Mouse (Mus musculus) myocyte (in vitro differentiated cells): ENCODE results near the gene Tex9. TPM values are rescaled to one million over a fixed set of nuclear protein-coding genes. Genes with fewer than 3 reads are reported as not detected.
A peak's percentile ranks its signal among the peaks of the same experiment; 100 is the strongest.

Experiments
- H3K27me3 ChIP-seq: one replicate; pipeline ENCODE4 v1.6.1; 2011; ENCODE audit not compliant: control insufficient read depth, insufficient read depth, insufficient read length
- H3K36me3 ChIP-seq: one replicate; pipeline ENCODE4 v1.6.1; 2011; ENCODE audit not compliant: control insufficient read depth, insufficient read depth
- H3K4me2 ChIP-seq: one replicate; pipeline ENCODE4 v1.6.1; 2011; ENCODE audit warnings: low read depth, control low read depth
- H3K4me3 ChIP-seq: one replicate; pipeline ENCODE4 v1.5.1; 2011; ENCODE audit warnings: mild to moderate bottlenecking, control low read depth, moderate library complexity
- H3K79me2 ChIP-seq: one replicate; pipeline ENCODE4 v1.6.1; 2011; ENCODE audit not compliant: control insufficient read depth, insufficient read depth
- H3ac ChIP-seq: one replicate; pipeline ENCODE4 v1.6.1; 2011; ENCODE audit not compliant: control insufficient read depth, insufficient read length
- CEBPB ChIP-seq: IDR thresholded peaks from 2 replicates; pipeline ENCODE4 v1.6.1; 2011; ENCODE audit warnings: mild to moderate bottlenecking, moderate library complexity; ENCODE audit not compliant: poor library complexity, insufficient read depth, severe bottlenecking
- E2F4 ChIP-seq: IDR thresholded peaks from one replicate; pipeline ENCODE4 v1.6.1; 2011; ENCODE audit warnings: mild to moderate bottlenecking, control low read depth, moderate library complexity; ENCODE audit not compliant: insufficient read depth
- MAX ChIP-seq: IDR thresholded peaks from one replicate; pipeline ENCODE4 v1.6.1; 2011; ENCODE audit warnings: low read depth, mild to moderate bottlenecking, control low read depth
- MYOD1 ChIP-seq, 3 experiments: IDR thresholded peaks; one replicate each; pipeline ENCODE4 v1.6.1; 2011; ENCODE audit warnings: control low read depth in 2 of 3, low read depth in 2 of 3, mild to moderate bottlenecking in 2 of 3, moderate library complexity in 1 of 3; ENCODE audit not compliant: insufficient read length in 2 of 3, control insufficient read depth in 1 of 3
- MYOG ChIP-seq, 3 experiments: IDR thresholded peaks; one replicate each; pipeline ENCODE4 v1.6.1; 2011; ENCODE audit warnings: control low read depth in 2 of 3, low read depth in 2 of 3, mild to moderate bottlenecking in 2 of 3; ENCODE audit not compliant: insufficient read length in 2 of 3, control insufficient read depth in 1 of 3, insufficient read depth in 1 of 3
- POLR2A ChIP-seq: IDR thresholded peaks from one replicate; pipeline ENCODE4 v1.6.1; 2011; ENCODE audit warnings: low read depth, mild to moderate bottlenecking, control low read depth, moderate library complexity; ENCODE audit not compliant: insufficient read length
- POLR2AphosphoS2 ChIP-seq: IDR thresholded peaks from one replicate; pipeline ENCODE4 v1.6.1; 2011; ENCODE audit warnings: low read depth, control low read depth; ENCODE audit not compliant: insufficient read length
- REST ChIP-seq: IDR thresholded peaks from one replicate; pipeline ENCODE4 v1.6.1; 2011; ENCODE audit warnings: mild to moderate bottlenecking, control low read depth, moderate library complexity; ENCODE audit not compliant: insufficient read depth, insufficient read length
- SRF ChIP-seq: IDR thresholded peaks from one replicate; pipeline ENCODE4 v1.6.1; 2011; ENCODE audit warnings: low read depth; ENCODE audit not compliant: control insufficient read depth, insufficient read length
- TCF12 ChIP-seq: IDR thresholded peaks from one replicate; pipeline ENCODE4 v1.6.1; 2011; ENCODE audit warnings: mild to moderate bottlenecking, control low read depth; ENCODE audit not compliant: poor library complexity, insufficient read depth, severe bottlenecking
- TCF3 ChIP-seq: IDR thresholded peaks from one replicate; pipeline ENCODE4 v1.6.1; 2011; ENCODE audit warnings: low read depth, control low read depth; ENCODE audit not compliant: insufficient read length
- USF1 ChIP-seq: IDR thresholded peaks from one replicate; pipeline ENCODE4 v1.6.1; 2011; ENCODE audit warnings: low read depth, mild to moderate bottlenecking, control low read depth, moderate library complexity
- polyA plus RNA-seq: library from polyadenylated mRNA; unstranded; fragments of >200 nt; fragmentation: generic; extraction: Trizol; gene quantifications from one replicate; pipeline ENCODE4 v1.2.1, GENCODE M21; 2012; ENCODE audit warnings: missing spikeins

Tex9 gene
- polyA plus RNA-seq, 1 experiment: 2.7 TPM

DNA sequence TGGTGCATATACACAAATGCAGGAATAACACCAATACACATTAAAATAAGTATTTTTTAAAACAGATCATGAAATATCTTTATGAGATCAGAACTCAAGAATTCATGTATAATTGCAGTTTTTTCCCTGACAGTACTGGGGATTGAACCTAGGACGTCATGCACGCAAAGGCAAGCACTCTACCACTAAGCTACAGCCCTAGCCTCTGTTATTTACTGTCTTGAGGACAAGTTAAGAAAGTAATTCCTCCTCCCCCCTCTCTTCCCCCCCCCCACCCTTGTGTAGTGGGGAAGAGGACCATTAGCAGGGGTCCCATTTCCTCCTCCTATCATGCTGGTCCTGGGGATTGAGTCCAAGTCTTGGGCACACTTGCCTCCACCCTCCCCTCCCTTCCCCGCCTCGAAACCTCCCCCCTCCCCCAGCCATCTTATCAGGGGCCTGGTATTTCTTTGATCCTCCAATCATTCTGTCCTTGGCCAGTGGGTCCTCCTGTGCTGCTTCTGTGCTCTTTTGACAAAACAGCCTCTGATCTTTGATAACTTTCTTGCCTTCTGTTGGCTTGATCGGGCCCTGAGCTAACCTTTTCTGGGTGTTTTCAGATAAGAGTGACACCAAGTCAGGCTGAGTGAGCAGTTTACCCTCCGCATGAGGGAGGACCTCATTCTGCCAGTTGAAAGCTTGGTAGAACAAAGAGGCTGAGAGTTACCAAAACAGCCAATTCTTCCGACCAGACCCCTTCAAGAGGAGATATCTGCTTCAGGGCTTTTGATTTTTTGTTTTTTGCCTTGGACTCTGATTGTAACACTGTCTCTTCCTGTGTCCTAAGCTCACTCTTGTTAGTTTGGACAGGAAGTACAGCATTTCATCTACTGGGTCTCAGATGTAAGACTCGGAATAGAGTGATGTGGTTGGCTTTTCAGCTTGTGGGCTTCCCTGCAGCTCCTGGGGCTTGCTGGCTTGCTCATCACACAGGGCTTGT, 50.8 kb downstream of the Tex9 start:
- H3K4me3 ChIP-seq: no peak overlapping the region
- no peaks in the 10 kb centered on the region for H3K79me2 ChIP-seq
- H3K36me3 ChIP-seq: no peaks in the 10 kb centered on the region
- H3ac ChIP-seq: no peak overlapping the region
- H3K4me2 ChIP-seq: no peak overlapping the region
- TF ChIP-seq SRF (no peak), TCF3 (no peak), REST (no peak), CEBPB (no peak), POLR2A (no peak), MYOD1 (IDR thresholded peaks at IDR 0.05; ENCODE audit: control insufficient read depth in 1 of 3, insufficient read length in 2 of 3, low read depth in 2 of 3) (no peak), TCF12 (no peak), MAX (no peak), E2F4 (no peak), POLR2AphosphoS2 (no peak), USF1 (no peak), MYOG (IDR thresholded peaks at IDR 0.05; ENCODE audit: control insufficient read depth in 1 of 3, insufficient read depth in 1 of 3, insufficient read length in 2 of 3, low read depth in 2 of 3) (no peak)
- H3K27me3 ChIP-seq: no peaks in the 10 kb centered on the region

DNA sequence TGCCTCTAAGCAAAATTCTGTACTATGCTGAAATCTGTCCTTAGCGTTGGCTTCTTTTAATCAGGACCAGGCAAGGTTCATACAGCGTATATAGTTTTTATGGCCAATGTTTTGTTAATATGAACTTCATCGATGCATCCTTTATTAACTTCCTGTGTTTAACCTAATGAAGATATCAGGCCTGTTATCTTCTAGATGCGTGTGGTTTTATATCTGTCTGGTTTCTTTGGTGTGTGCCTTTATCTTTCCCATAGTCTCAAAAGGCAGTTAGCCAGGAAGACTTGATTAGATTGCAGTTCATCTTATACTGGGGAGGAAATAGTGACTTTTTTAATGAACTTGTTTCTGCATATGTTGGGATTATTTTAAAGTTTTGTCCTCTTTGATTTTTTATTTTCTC, 51.7 kb downstream of the Tex9 start:
- H3K4me2 ChIP-seq: no peak overlapping the region
- no peaks in the 10 kb centered on the region for H3K27me3 ChIP-seq
- TF ChIP-seq TCF3 (no peak), USF1 (no peak), MYOD1 (IDR thresholded peaks at IDR 0.05; ENCODE audit: control insufficient read depth in 1 of 3, insufficient read length in 2 of 3, low read depth in 2 of 3) (no peak), POLR2AphosphoS2 (no peak)
- no peak overlapping the region for H3ac ChIP-seq
- no peaks in the 10 kb centered on the region for H3K79me2 ChIP-seq
- H3K4me3 ChIP-seq: no peak overlapping the region
- H3K36me3 ChIP-seq: no peaks in the 10 kb centered on the region

DNA sequence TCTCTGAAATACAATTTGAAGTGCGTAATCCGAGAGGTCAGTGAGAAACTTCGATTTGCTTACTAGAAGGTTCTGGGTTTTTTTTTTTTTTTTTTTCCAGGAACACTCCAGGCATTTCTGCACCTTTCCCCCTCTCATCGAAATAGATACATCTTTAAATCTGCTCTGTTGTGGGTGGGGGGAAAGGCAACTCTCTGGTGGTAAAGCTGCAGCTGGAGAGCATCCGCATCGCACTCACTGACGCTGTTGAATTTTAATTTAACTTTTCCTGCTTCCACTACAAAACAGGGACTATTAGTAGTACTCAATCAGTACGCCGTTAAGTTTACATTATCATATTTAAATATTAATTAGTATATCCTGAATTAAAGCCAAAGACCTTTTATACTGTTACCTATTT, 53.3 kb downstream of the Tex9 start:
- TF ChIP-seq REST (no peak), SRF (no peak), POLR2AphosphoS2 (no peak), MYOG (IDR thresholded peaks at IDR 0.05; ENCODE audit: control insufficient read depth in 1 of 3, insufficient read depth in 1 of 3, insufficient read length in 2 of 3, low read depth in 2 of 3) (no peak), POLR2A (no peak), CEBPB (no peak), E2F4 (no peak), TCF12 (no peak)
- Histone ChIP-seq H3K79me2 (no peaks in the 10 kb centered on the region), H3K4me3 (peak overlapping the region; percentile 29), H3K36me3 (no peaks in the 10 kb centered on the region), H3K27me3 (no peaks in the 10 kb centered on the region), H3K4me2 (peak overlapping the region; percentile 95), H3ac (no peak overlapping the region)

DNA sequence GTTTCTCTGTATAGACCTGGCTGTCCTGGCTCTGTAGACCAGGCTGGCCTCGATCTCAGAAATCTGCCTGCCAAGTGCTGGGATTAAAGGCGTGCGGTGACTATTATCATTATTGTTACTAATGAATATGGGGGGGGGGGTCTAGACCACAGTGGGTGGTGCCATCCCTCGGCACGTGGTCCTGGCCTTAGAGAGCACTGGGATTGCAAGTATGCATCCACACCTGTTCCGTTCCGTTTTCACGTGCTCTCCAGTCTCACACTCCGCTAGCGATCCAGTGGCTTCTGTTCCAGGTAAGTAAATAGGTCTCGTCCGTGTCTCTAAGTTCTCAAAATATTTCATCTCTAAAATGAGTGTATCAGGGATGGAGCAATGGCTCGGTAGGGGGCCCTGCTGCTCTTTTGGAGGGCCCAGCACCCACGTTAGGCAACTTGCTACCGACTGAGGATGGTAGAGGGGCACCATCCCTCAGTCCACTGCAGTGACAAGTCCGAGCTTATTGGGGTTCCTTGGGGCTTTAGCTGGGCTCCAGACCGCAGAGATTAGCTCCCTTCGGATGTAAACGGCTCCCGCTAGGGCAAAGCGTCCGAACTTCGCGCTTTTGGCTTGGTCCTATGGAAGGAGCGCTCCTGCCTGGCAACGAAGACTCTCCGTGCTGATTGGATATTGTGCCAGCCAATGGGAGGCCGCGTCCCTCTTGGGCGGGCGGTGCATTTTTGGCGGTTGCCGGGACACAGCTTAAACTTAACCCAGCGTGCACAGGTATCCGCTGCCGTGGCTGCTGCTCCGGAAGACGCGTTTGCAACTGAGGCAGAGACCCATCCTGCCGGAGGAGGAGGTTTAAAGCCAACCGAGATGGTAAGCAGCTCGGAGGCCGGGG, 54.0 kb downstream of the Tex9 start, which contains the start of gene Mns1:
Gene Mns1 (plus strand): TSS at position 190 of the 880 bp plus-strand sequence.
- Histone ChIP-seq H3K4me3 (peak within 1 kb of the TSS; percentile 29), H3ac (no peak within 1 kb of the TSS), H3K4me2 (peak within 1 kb of the TSS; percentile 95), H3K79me2 (no peaks in the 10 kb centered on the region), H3K27me3 (no peaks in the 10 kb centered on the region), H3K36me3 (no peaks in the 10 kb centered on the region)
- TF ChIP-seq POLR2A (peak; percentile 44), E2F4 (peak; percentile 90), MYOG (IDR thresholded peaks at IDR 0.05; ENCODE audit: control insufficient read depth in 1 of 3, insufficient read depth in 1 of 3, insufficient read length in 2 of 3, low read depth in 2 of 3) (no peak), SRF (peak; percentile 39)

DNA sequence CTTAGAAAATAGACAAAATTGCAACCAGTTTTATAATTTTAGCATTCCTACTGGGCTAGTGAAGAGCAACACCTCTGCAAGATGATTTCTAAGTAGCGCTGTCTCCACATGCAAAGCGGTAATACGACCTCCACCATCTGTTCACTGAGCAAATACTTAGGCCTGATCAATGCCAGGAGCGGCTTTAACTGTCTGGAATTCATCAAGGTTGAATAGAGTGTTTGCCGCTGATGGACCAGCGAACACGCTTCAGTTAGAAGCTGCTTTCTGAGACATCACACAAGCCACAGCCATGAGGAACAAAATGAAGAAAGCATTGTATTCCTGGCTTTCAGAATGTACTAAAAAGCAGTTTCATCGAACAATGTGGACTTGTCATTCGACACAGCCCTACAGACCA, 57.1 kb downstream of the Tex9 start:
- Histone ChIP-seq H3ac (no peak overlapping the region), H3K4me3 (no peak overlapping the region), H3K4me2 (peak overlapping the region; percentile 62), H3K27me3 (peaks cover 6% of the 10 kb centered on the region), H3K79me2 (no peaks in the 10 kb centered on the region), H3K36me3 (no peaks in the 10 kb centered on the region)
- no peak for TF ChIP-seq MYOD1 (IDR thresholded peaks at IDR 0.05; ENCODE audit: control insufficient read depth in 1 of 3, insufficient read length in 2 of 3, low read depth in 2 of 3)
- TF ChIP-seq MAX: no peak
- no peak for TF ChIP-seq POLR2A
- TF ChIP-seq TCF3: no peak
- TF ChIP-seq REST: no peak
